Mouse (Mus musculus) liver, embryonic 14.5 days (tissue): ENCODE results near the gene Methig1.
"Not testable (repeated sequence)": the region's sequence is repeated elsewhere in the genome, so short reads cannot be mapped to it uniquely, and the experiment has no call there.

Experiments
- CTCF ChIP-seq: IDR thresholded peaks from 2 replicates; pipeline ENCODE4 v1.5.1; 2016; ENCODE audit warnings: antibody characterized with exemption, low read depth, control low read depth
- EP300 ChIP-seq: IDR thresholded peaks from 2 replicates; pipeline ENCODE4 v1.6.1; 2016; ENCODE audit warnings: antibody characterized with exemption, low read depth

DNA sequence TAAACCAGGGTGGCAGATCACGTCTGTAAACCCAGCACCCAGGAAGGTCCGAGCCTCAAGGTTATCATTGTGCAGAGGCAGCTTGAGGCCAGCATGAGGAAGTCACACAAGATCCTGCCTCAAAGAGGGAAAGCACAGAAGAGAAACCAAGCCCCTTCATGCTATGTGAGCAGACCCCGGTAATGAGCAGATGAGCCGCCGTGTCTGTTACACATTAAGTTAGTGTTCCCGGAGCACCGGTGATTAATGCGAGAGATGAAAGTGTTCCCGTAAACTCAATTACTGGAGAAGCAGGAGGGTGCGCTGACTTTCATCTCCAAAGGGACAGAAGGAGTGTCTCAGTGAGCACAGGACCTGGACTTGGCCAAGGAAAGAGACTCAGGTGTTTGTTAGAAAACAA is 23.6 kb upstream of the Methig1 start:
- not testable (repeated sequence) for TF ChIP-seq CTCF, EP300
